Mouse (Mus musculus) liver, embryonic 14.5 days (tissue): ENCODE data around the gene Mcl1. TPM values are rescaled to one million over a fixed set of nuclear protein-coding genes. Genes with fewer than 3 reads are reported as not detected.
"Not testable (repeated sequence)": the region's sequence is repeated elsewhere in the genome, so short reads cannot be mapped to it uniquely, and the experiment has no call there.

ENCODE experiments used
- ATAC-seq: fragments of 200-750 bp; cut with Nextera tagmentation; 2 replicates; pipeline ENCODE4 v1.8.0; 2017; ENCODE audit warnings: moderate number of reproducible peaks, mild to moderate bottlenecking, moderate library complexity; ENCODE audit not compliant: insufficient read depth
- DNase-seq, 3 experiments: peaks; one replicate each; pipeline ENCODE4 v3.0.0-alpha.2; 2012 to 2013; ENCODE audit warnings: low read depth in 3 of 3, low spot score in 3 of 3
- H3K27ac ChIP-seq: fragments of 300-500 bp; sonication (generic); 2 replicates; pipeline ENCODE4 v1.5.1; 2014; ENCODE audit warnings: moderate library complexity, mild to moderate bottlenecking, control low read depth, inconsistent platforms
- H3K27me3 ChIP-seq: fragments of 300-500 bp; sonication (generic); 2 replicates; pipeline ENCODE4 v1.6.1; 2014; ENCODE audit warnings: mild to moderate bottlenecking, low read length, moderate library complexity; ENCODE audit not compliant: control insufficient read depth, insufficient read depth
- H3K36me3 ChIP-seq: fragments of 300-500 bp; sonication (generic); replicated peaks from 2 replicates; pipeline ENCODE4 v1.6.1; 2014; ENCODE audit warnings: low read depth; ENCODE audit not compliant: control insufficient read depth, insufficient read depth
- H3K4me1 ChIP-seq, 2 experiments: fragments of 200-500 bp in 1 of 2; fragments of 300-500 bp in 1 of 2; sonication (generic) in 1 of 2; replicated peaks; 2 replicates each; pipeline ENCODE4 v1.6.1; 2012 to 2014; ENCODE audit warnings: antibody characterized with exemption in 1 of 2, inconsistent platforms in 1 of 2, low read length in 1 of 2; ENCODE audit not compliant: control insufficient read depth in 2 of 2, insufficient read depth in 2 of 2
- H3K4me2 ChIP-seq: fragments of 300-500 bp; sonication (generic); 2 replicates; pipeline ENCODE4 v1.6.1; 2014; ENCODE audit warnings: low read depth, mild to moderate bottlenecking, control low read depth, moderate library complexity
- H3K4me3 ChIP-seq, 2 experiments: fragments of 200-500 bp in 1 of 2; fragments of 300-500 bp in 1 of 2; sonication (generic) in 1 of 2; 2 replicates each; pipeline ENCODE4 v1.5.1; 2012 to 2014; ENCODE audit warnings: low read depth in 2 of 2, low read length in 2 of 2, mild to moderate bottlenecking in 2 of 2, control low read depth in 1 of 2, inconsistent platforms in 1 of 2, moderate library complexity in 1 of 2; ENCODE audit not compliant: insufficient read depth in 1 of 2
- H3K9ac ChIP-seq: fragments of 300-500 bp; sonication (generic); replicated peaks from 2 replicates; pipeline ENCODE4 v1.6.1; 2014; ENCODE audit warnings: mild to moderate bottlenecking, control low read depth, moderate library complexity
- H3K9me3 ChIP-seq: fragments of 300-500 bp; sonication (generic); 2 replicates; pipeline ENCODE4 v1.6.1; 2016; ENCODE audit warnings: low read length, mixed read lengths; ENCODE audit not compliant: control insufficient read depth
- CTCF ChIP-seq: IDR thresholded peaks from 2 replicates; pipeline ENCODE4 v1.5.1; 2016; ENCODE audit warnings: antibody characterized with exemption, low read depth, control low read depth
- EP300 ChIP-seq: IDR thresholded peaks from 2 replicates; pipeline ENCODE4 v1.6.1; 2016; ENCODE audit warnings: antibody characterized with exemption, low read depth
- WGBS: fragments of 180-500 bp; shearing (Covaris S2); extraction: QIAGEN DNeasy Blood & Tissue Kit; methylation state at CpG from one replicate; pipeline ENCODE4 v1.1.7; 2014; ENCODE audit not compliant: insufficient replicate concordance; 5-methylcytosine and 5-hydroxymethylcytosine counted together
- polyA plus RNA-seq, 2 experiments: library from polyadenylated mRNA; depleted of rRNA in 1 of 2; stranded (reverse) in 1 of 2; unstranded in 1 of 2; fragments of >200 nt; fragmentation: Nextera tagmentation in 1 of 2; extraction: Ambion mirVana in 1 of 2; gene quantifications; 2 replicates each; pipeline versions ENCODE4 v1.2.1 to v1.2.3; 2012 to 2014

Gene Mcl1
- polyA plus RNA-seq, 2 experiments = 34.6 to 39.2 TPM

DNA sequence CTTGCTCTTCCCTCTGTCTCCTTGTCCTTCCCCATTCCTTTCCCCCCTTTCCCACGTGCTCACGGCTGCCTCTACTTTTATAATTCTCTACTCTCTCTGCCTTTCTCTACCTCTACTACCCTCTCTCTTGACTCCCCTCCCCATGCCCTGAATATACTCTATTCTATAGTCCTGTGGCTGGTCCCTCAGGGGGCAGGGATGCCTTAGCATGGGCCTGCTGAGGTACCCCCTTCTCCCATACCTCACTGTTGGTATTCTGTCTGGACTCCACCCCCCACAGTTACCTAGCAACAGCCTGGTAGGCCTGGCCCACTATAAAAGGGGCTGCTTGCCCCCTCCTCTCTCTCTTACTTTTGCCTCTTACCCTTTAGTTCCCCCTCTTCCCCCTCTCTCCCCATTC is 35.0 kb upstream of the Mcl1 start:
- H3K9ac ChIP-seq = no peak overlapping the region; the same call in 1 of the 2 replicates
- no peaks in the 10 kb centered on the region for H3K9me3 ChIP-seq
- H3K4me1 ChIP-seq = peaks cover 5 to 13% of the 10 kb centered on the region in 2 experiments
- DNase-seq = no peak
- TF ChIP-seq CTCF (no peak), EP300 (no peak)
- no peaks in the 10 kb centered on the region for H3K27me3 ChIP-seq
- H3K27ac ChIP-seq = no peak overlapping the region; the same call in 1 of the 2 replicates
- WGBS = 58% methylated on average over 2 of the region's 2 CpGs
- H3K4me2 ChIP-seq = no peak overlapping the region
- no peak for ATAC-seq
- H3K4me3 ChIP-seq = no peak overlapping the region
- peaks cover 36% of the 10 kb centered on the region for H3K36me3 ChIP-seq

DNA sequence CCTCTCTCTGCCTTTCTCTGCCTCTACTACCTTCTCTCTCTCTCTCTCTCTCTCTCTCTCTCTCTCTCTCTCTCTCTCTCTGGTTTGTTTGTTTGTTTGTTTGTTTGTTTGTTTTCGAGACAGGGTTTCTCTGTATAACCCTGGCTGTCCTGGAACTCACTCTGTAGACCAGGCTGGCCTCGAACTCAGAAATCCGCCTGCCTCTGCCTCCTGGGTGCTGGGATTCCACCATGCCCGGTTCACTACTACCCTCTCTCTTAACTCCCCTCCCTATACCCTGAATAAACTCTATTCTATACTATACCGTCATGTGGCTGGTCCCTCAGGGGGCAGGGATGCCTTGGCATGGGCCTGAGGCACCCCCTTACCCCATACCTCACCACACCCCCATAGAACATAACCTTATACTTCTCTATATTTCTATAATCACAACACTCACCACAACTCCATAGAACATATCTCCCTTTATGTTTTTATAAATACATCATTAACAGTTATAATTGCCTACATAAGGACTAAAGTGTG is 34.5 kb upstream of the Mcl1 start:
- 60% methylated on average over 5 of the region's 5 CpGs for WGBS
- H3K4me1 ChIP-seq = peaks cover 5 to 13% of the 10 kb centered on the region in 2 experiments
- peaks cover 38% of the 10 kb centered on the region for H3K36me3 ChIP-seq
- peak overlapping the region; percentile 64 for H3K4me2 ChIP-seq
- not testable (repeated sequence) for H3K9me3 ChIP-seq, DNase-seq, ATAC-seq, H3K27me3 ChIP-seq
- H3K4me3 ChIP-seq = peak overlapping the region; percentile 61 to 65; a peak in 3 of 4 replicates
- H3K27ac ChIP-seq = peak overlapping the region; percentile 85
- peak overlapping the region; percentile 75 for H3K9ac ChIP-seq

DNA sequence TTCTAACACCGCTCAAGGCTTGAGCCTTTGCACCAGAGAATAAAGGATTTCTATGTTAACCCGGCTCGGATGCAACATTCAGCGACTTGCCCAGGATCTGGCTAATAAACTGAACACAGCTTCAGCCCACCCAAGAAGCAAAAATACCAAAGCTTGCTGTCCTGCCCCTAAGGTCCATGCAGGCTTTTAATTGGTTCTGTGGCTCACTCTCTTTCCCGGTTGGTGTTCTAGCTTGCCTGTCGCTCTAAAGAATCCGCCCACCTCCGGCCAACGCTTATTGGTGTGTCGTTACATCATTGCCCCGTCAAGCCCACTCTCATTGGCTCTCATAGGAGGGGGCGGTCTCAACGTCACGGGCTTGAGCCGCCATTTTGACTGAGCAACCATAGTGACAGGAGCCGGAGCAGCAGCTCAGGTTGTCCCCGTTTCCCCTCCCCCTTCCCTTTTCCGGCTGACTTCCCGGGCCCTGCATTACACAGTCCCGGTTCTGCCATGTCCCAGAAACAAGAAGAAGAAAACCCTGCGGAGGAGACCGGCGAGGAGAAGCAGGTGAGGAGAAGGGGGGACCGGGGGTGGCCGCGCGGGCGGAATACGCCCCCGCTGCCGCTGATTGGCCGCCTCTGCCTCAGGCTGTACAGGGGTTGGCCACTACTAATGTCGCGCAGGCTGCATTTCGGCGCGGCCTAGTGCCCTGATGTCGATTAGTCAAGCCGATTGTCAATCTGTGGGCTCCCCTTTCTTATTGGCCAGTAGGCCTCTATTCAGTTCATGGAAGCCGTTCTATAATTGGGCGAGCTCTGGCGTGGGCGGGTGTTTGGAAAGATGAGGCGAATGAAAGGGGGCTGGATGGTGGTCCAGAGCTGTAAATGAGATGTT is 33.7 kb upstream of the Mcl1 start, which contains the start of gene Ensa:
Gene Ensa (plus strand): TSS at position 366 of the 876 bp plus-strand sequence.
- ATAC-seq (peak; percentile 97), DNase-seq (peak; percentile 100)
- Histone ChIP-seq H3K4me3 (peak within 1 kb of the TSS; percentile 65 to 91), H3K4me1 (peaks cover 5 to 13% of the 10 kb centered on the region in 2 experiments), H3K9ac (peak within 1 kb of the TSS; percentile 79), H3K27me3 (no peaks in the 10 kb centered on the region), H3K4me2 (peak within 1 kb of the TSS; percentile 91), H3K27ac (peak within 1 kb of the TSS; percentile 85), H3K9me3 (no peaks in the 10 kb centered on the region), H3K36me3 (peaks cover 38% of the 10 kb centered on the region)
- under 1% methylated on average over 44 of the region's 44 CpGs for WGBS
- TF ChIP-seq CTCF = no peak
- TF ChIP-seq EP300 = peak; percentile 9; the same call in 1 of the 2 replicates

DNA sequence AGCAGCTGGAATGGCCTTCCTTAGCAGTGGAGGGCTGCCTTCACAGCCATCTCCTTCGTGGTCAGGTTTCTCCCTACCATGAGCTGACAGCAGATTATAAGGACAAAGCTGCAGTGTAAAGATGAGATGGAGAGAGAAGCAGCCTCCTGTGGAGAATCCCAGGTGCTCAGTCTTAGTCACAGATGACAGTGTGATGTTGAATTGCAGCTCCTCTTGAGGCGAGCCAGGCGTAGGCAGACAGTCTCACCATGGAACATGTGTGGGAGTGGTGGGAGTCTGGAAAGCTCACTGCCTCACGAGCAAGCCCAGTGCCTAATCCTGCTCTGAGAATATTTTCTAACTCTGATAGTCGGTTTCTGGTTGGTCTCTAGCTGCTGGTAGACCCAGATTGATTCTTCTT is 30.8 kb upstream of the Mcl1 start:
- DNase-seq (no peak), ATAC-seq (no peak)
- 81% methylated on average over 5 of the region's 5 CpGs for WGBS
- Histone ChIP-seq H3K27ac (no peak overlapping the region), H3K4me2 (no peak overlapping the region), H3K36me3 (peaks cover 62% of the 10 kb centered on the region), H3K9ac (no peak overlapping the region), H3K4me1 (peaks cover 5 to 13% of the 10 kb centered on the region in 2 experiments), H3K4me3 (no peak overlapping the region), H3K27me3 (no peaks in the 10 kb centered on the region), H3K9me3 (no peaks in the 10 kb centered on the region)
- no peak for TF ChIP-seq EP300
- no peak for TF ChIP-seq CTCF

DNA sequence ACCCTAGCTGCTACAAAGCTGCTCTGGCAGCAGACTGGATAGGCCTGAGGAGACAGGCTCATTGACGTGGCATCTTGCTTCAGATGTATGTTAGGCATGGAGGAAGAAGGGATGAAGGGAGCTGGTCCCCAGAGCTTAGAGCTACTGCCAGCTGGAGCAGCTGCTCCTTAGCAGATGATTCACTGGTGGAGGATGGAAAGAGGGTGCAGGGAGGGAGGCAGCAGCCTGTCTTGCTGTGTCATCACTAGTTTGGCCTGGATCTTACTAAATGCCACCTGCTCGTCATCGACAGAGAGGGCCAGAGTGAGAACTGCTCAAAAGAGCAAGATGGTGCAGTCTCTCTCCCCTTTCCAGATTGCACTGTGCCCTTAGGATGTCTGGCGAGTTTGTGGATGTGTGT is 28.8 kb upstream of the Mcl1 start:
- TF ChIP-seq CTCF (no peak), EP300 (no peak)
- H3K4me1 ChIP-seq = peaks cover 5 to 8% of the 10 kb centered on the region in 2 experiments
- no peak overlapping the region for H3K27ac ChIP-seq
- no peak overlapping the region for H3K4me3 ChIP-seq
- H3K27me3 ChIP-seq = no peaks in the 10 kb centered on the region
- no peak overlapping the region for H3K4me2 ChIP-seq
- no peak overlapping the region for H3K9ac ChIP-seq
- WGBS = 84% methylated on average over 4 of the region's 4 CpGs
- no peaks in the 10 kb centered on the region for H3K9me3 ChIP-seq
- H3K36me3 ChIP-seq = peaks cover 81% of the 10 kb centered on the region
- DNase-seq (no peak), ATAC-seq (no peak)
